Mouse (Mus musculus) forebrain, embryonic 14.5 days (tissue): ENCODE results near the gene a. TPM values are rescaled to one million over a fixed set of nuclear protein-coding genes. Genes with fewer than 3 reads are reported as not detected.
A peak's percentile ranks its signal among the peaks of the same experiment; 100 is the strongest.
"Not testable (repeated sequence)": the region's sequence is repeated elsewhere in the genome, so short reads cannot be mapped to it uniquely, and the experiment has no call there.

Experiments
- ATAC-seq: fragments of 200-750 bp; cut with Nextera tagmentation; 2 replicates; pipeline ENCODE4 v1.8.0; 2017; ENCODE audit warnings: mild to moderate bottlenecking, moderate library complexity
- DNase-seq: peaks from one replicate; pipeline ENCODE4 v3.0.0-alpha.2; 2015; ENCODE audit warnings: low spot score
- H3K27ac ChIP-seq: fragments of 300-500 bp; sonication (generic); 2 replicates; pipeline ENCODE4 v1.5.1; 2014; ENCODE audit warnings: low read depth, mild to moderate bottlenecking, control low read depth, low read length, moderate library complexity
- H3K27me3 ChIP-seq: fragments of 300-500 bp; sonication (generic); replicated peaks from 2 replicates; pipeline ENCODE4 v1.6.1; 2014; ENCODE audit warnings: low read length, control low read depth, mixed read lengths; ENCODE audit not compliant: control insufficient read depth, insufficient read depth
- H3K36me3 ChIP-seq: fragments of 300-500 bp; sonication (generic); 2 replicates; pipeline ENCODE4 v1.6.1; 2014; ENCODE audit warnings: low read length, control low read depth; ENCODE audit not compliant: control insufficient read depth, insufficient read depth
- H3K4me1 ChIP-seq: fragments of 300-500 bp; sonication (generic); 2 replicates; pipeline ENCODE4 v1.6.1; 2014; ENCODE audit warnings: antibody characterized with exemption, low read length, control low read depth; ENCODE audit not compliant: control insufficient read depth, insufficient read depth
- H3K4me2 ChIP-seq: fragments of 300-500 bp; sonication (generic); 2 replicates; pipeline ENCODE4 v1.6.1; 2014; ENCODE audit warnings: mild to moderate bottlenecking, control low read depth, low read length
- H3K4me3 ChIP-seq: fragments of 300-500 bp; sonication (generic); 2 replicates; pipeline ENCODE4 v1.5.1; 2014; ENCODE audit warnings: low read depth, low read length, control low read depth
- H3K9ac ChIP-seq: fragments of 300-500 bp; sonication (generic); 2 replicates; pipeline ENCODE4 v1.6.1; 2014; ENCODE audit warnings: mild to moderate bottlenecking, low read length, control low read depth, moderate library complexity
- H3K9me3 ChIP-seq: fragments of 300-500 bp; sonication (generic); replicated peaks from 2 replicates; pipeline ENCODE4 v1.6.1; 2016; ENCODE audit warnings: low read length, control low read depth, mixed read lengths; ENCODE audit not compliant: control insufficient read depth
- WGBS: fragments of 180-500 bp; shearing (Covaris S2); extraction: QIAGEN DNeasy Blood & Tissue Kit; methylation state at CpG from one replicate; pipeline ENCODE4 v1.1.7; 2014; 5-methylcytosine and 5-hydroxymethylcytosine counted together
- polyA plus RNA-seq: library from polyadenylated mRNA; unstranded; fragments of >200 nt; fragmentation: Nextera tagmentation; extraction: Ambion mirVana; gene quantifications from 2 replicates; pipeline ENCODE4 v1.2.1, GENCODE M21; 2014

The a gene
- polyA plus RNA-seq, 1 experiment from 2014 or later, result 0.89 TPM

- no peaks in the 10 kb centered on the region for H3K4me1 ChIP-seq
- H3K36me3 ChIP-seq, result no peaks in the 10 kb centered on the region
- H3K9ac ChIP-seq, result no peak overlapping the region
- H3K4me3 ChIP-seq, result no peak overlapping the region
- 85% methylated on average over 13 of the region's 13 CpGs for WGBS
- H3K27ac ChIP-seq, result no peak overlapping the region
- no peaks in the 10 kb centered on the region for H3K9me3 ChIP-seq
- DNase-seq (no peak), ATAC-seq (no peak)
- H3K4me2 ChIP-seq, result no peak overlapping the region
- H3K27me3 ChIP-seq, result no peaks in the 10 kb centered on the region
Observed at GRCm38 (mm10) chr2:154917866-154918641, 126.9 kb downstream of the a start.

- Histone ChIP-seq H3K4me3 (no peak overlapping the region), H3K27me3 (peaks cover 6% of the 10 kb centered on the region; the same call in 1 of the 2 replicates), H3K36me3 (no peaks in the 10 kb centered on the region), H3K4me2 (no peak overlapping the region), H3K27ac (no peak overlapping the region), H3K9me3 (no peaks in the 10 kb centered on the region), H3K4me1 (no peaks in the 10 kb centered on the region; the same call in 1 of the 2 replicates), H3K9ac (no peak overlapping the region)
- 88% methylated on average over 7 of the region's 7 CpGs for WGBS
- DNase-seq (no peak), ATAC-seq (no peak)
Observed at GRCm38 (mm10) chr2:154920896-154921295, 129.7 kb downstream of the a start.

- not testable (repeated sequence) for H3K36me3 ChIP-seq, DNase-seq, H3K4me1 ChIP-seq, H3K9ac ChIP-seq, ATAC-seq, H3K4me3 ChIP-seq, H3K27me3 ChIP-seq, H3K9me3 ChIP-seq, H3K27ac ChIP-seq, H3K4me2 ChIP-seq
- no CpG with 5 or more reads among the region's 4 CpGs for WGBS
Observed at GRCm38 (mm10) chr2:154922134-154922533, 130.9 kb downstream of the a start.

GRCm38 (mm10) chr2:154925411-154926031 lies 134.3 kb downstream of the a start:
- no peaks in the 10 kb centered on the region for H3K9me3 ChIP-seq
- DNase-seq, result peak; percentile 79
- H3K4me3 ChIP-seq, result no peak overlapping the region
- no peak overlapping the region for H3K4me2 ChIP-seq
- H3K27me3 ChIP-seq, result peaks cover 9% of the 10 kb centered on the region; the same call in 1 of the 2 replicates
- H3K9ac ChIP-seq, result no peak overlapping the region
- H3K27ac ChIP-seq, result peak overlapping the region; percentile 4; the same call in 1 of the 2 replicates
- WGBS, result 8% methylated on average over 7 of the region's 7 CpGs
- peak; percentile 52 for ATAC-seq
- H3K36me3 ChIP-seq, result no peaks in the 10 kb centered on the region
- H3K4me1 ChIP-seq, result no peaks in the 10 kb centered on the region; the same call in 1 of the 2 replicates

GRCm38 (mm10) chr2:154926843-154927242 lies 135.6 kb downstream of the a start:
- DNase-seq (no peak), ATAC-seq (no peak)
- no peaks in the 10 kb centered on the region for H3K9me3 ChIP-seq
- H3K4me3 ChIP-seq, result no peak overlapping the region
- H3K4me1 ChIP-seq, result no peaks in the 10 kb centered on the region; the same call in 1 of the 2 replicates
- H3K4me2 ChIP-seq, result no peak overlapping the region
- H3K27me3 ChIP-seq, result peaks cover 9% of the 10 kb centered on the region; the same call in 1 of the 2 replicates
- no peak overlapping the region for H3K27ac ChIP-seq
- no peak overlapping the region for H3K9ac ChIP-seq
- 90% methylated on average over 6 of the region's 6 CpGs for WGBS
- H3K36me3 ChIP-seq, result no peaks in the 10 kb centered on the region

GRCm38 (mm10) chr2:154928298-154928697 lies 137.1 kb downstream of the a start:
- H3K27ac ChIP-seq, result no peak overlapping the region

GRCm38 (mm10) chr2:154933884-154934283 lies 142.7 kb downstream of the a start:
- Histone ChIP-seq H3K27me3 (0 out of 2 replicates have a peak, but pooled peaks cover 3% of the 10 kb centered on the region), H3K4me3 (no peak overlapping the region), H3K27ac (no peak overlapping the region), H3K4me2 (no peak overlapping the region), H3K9me3 (no peaks in the 10 kb centered on the region), H3K9ac (no peak overlapping the region), H3K4me1 (no peaks in the 10 kb centered on the region), H3K36me3 (no peaks in the 10 kb centered on the region)
- DNase-seq (peak; percentile 62), ATAC-seq (no peak)
- 66% methylated on average over 4 of the region's 4 CpGs for WGBS

More at GRCm38 (mm10) chr2:154928298-154928697, 137.1 kb downstream of the a start:
- H3K4me1 ChIP-seq, result no peaks in the 10 kb centered on the region; the same call in 1 of the 2 replicates
- H3K36me3 ChIP-seq, result no peaks in the 10 kb centered on the region
- DNase-seq (no peak), ATAC-seq (no peak)
- H3K9ac ChIP-seq, result no peak overlapping the region
- WGBS, result 39% methylated on average over 2 of the region's 2 CpGs
- no peaks in the 10 kb centered on the region for H3K9me3 ChIP-seq
- peaks cover 9% of the 10 kb centered on the region; the same call in 1 of the 2 replicates for H3K27me3 ChIP-seq
- no peak overlapping the region for H3K4me3 ChIP-seq
- H3K4me2 ChIP-seq, result no peak overlapping the region

- no peak for DNase-seq
- H3K4me2 ChIP-seq, result no peak overlapping the region
- no peak for ATAC-seq
- H3K27ac ChIP-seq, result no peak overlapping the region
- WGBS, result 68% methylated on average over 6 of the region's 6 CpGs
- no peaks in the 10 kb centered on the region for H3K36me3 ChIP-seq
- H3K27me3 ChIP-seq, result no peaks in the 10 kb centered on the region
- H3K4me1 ChIP-seq, result no peaks in the 10 kb centered on the region
- H3K9me3 ChIP-seq, result no peaks in the 10 kb centered on the region
- H3K9ac ChIP-seq, result no peak overlapping the region
- H3K4me3 ChIP-seq, result no peak overlapping the region
Observed at GRCm38 (mm10) chr2:154936106-154936505, 144.9 kb downstream of the a start.
